Mouse (Mus musculus) adrenal gland, postnatal 36 days (tissue): ENCODE measurements around the gene H2-T3. TPM values are rescaled to one million over a fixed set of nuclear protein-coding genes. Genes with fewer than 3 reads are reported as not detected.
"Not testable (repeated sequence)": the region's sequence is repeated elsewhere in the genome, so short reads cannot be mapped to it uniquely, and the experiment has no call there.

Experiments
- DNase-seq, 2 experiments: peaks; one replicate each; pipeline ENCODE4 v3.0.0; 2021; ENCODE audit warnings: mixed read lengths in 1 of 2
- long read RNA-seq, 2 experiments: library from polyadenylated mRNA; stranded (forward); transcript quantifications; one replicate each; pipeline ENCODE4 v2.0.0; 2021; ENCODE audit warnings: borderline sequencing depth in 2 of 2
- total RNA-seq, 2 experiments: library from RNA; stranded (reverse); gene quantifications; 2 replicates each; pipeline ENCODE4 v1.2.3; 2021

The H2-T3 gene
- not detected for total RNA-seq
- long read RNA-seq, experiment 1: 0 reads
- long read RNA-seq, experiment 2: 0 reads

GRCm38 (mm10) chr17:36190169-36190507 is at the start of gene H2-T3:
Gene H2-T3 (minus strand): TSS chr17:36190287.
- no peak for DNase-seq

GRCm38 (mm10) chr17:36237321-36237921 is 47.3 kb upstream of the H2-T3 start:
- DNase-seq: peak; percentile 37 to 47

- not testable (repeated sequence) for DNase-seq
Measured at GRCm38 (mm10) chr17:36235300-36235699, 45.2 kb upstream of the H2-T3 start.

DNA sequence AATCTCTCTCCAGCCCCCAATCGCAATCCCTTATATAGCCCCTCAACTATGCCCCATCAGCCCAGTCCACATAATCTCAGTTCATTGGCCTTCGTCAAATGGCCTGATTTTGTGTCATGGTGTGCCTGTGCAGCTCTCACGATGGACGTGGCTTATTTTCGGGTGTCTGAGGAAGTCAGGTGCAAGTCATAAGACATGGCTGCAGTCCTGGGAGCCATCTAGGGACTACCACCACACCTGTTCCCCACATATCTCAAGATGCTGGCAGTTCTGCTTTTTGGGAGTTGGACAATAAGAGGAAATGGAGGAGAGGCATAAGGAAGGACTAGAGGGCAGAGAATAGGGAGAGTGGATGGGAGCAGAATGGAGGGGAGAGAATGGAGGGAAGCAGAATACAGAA is 43.5 kb upstream of the H2-T3 start:
- DNase-seq: no peak

DNA sequence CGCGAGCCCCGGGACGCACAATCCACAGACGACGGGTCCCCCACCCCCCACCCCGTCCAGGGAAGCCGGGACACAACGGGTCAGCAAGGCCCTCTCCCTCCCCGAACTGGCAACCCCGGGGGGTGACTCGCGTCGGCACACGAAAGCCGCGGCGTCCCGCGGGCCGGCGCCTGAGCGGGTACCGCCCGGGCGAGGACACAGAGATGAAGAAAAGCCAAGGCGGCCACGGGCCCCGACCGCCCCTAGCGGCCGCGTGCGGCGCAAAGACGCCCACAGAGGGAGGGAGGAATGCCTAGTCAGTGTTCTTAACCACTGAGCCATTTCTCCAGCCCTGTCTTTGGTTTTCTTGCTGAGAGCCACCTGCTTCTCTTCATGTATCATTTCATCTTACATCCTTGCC is 41.2 kb upstream of the H2-T3 start:
- DNase-seq: peak; percentile 83 to 88

- no peak for DNase-seq
Measured at GRCm38 (mm10) chr17:36229046-36229445, 39.0 kb upstream of the H2-T3 start.

- DNase-seq: no peak
Measured at GRCm38 (mm10) chr17:36226921-36227320, 36.8 kb upstream of the H2-T3 start.

- no peak for DNase-seq
Measured at GRCm38 (mm10) chr17:36225231-36225824, 35.2 kb upstream of the H2-T3 start.

DNA sequence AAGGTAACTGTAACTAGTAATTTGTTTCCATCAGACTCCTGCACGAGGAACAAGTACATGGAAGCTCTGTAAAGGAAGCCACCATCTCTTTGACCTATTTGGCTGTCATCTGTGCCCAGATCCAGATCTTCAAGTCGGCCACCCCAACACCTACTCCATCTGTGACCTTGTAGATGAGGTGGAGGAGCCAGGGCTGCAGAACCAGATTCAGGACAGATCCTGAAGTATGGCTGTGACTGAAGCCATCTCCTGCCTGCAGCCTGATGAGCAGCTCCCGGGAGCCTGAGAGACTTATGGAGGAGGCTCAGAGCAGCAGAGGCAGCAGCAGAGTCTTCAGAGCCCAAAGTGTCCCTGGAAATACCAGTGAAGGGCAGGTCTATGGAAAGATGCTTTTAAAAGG is 34.4 kb upstream of the H2-T3 start:
- no peak for DNase-seq

GRCm38 (mm10) chr17:36218594-36219155 is 28.6 kb upstream of the H2-T3 start:
- no peak for DNase-seq

DNA sequence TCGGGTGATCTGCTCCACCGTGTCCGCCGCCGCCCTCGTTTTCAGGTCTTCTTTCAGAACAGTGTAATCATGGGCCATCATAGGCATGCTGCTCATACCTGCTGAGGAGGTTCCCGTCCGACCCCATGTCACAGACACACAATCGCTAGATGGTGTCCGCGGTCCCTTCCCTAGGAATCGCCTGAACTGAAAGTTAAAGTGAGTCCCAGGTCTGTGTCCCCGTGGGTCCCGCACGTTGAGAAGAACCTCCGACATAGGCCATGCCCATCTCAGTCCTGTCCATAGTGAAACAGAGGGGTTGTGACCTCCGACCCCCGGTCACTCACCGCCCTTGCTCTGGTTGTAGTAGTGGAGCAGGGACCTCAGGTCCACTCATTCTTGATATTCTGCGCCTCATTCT is 25.5 kb upstream of the H2-T3 start:
- no peak for DNase-seq

DNA sequence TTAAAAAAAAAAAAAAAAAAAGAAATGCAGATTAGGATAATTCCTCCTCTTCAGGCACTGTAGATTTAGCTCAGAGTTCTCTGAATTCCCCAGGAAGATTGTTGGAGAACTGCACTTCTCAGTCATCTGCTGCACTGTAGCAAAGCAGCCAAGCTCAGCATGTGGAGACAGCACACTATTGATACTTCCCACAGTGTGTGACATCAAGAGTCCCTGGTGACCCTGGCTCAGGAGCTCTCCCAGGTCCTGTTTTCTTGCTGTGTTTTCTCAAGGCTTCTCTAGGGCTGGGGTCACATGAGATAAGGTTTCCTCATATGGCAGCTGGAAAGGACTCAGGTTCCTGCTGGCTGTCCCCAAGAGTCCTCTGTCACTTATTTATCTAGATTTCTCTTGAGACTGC is 16.8 kb upstream of the H2-T3 start:
- DNase-seq: no peak

DNA sequence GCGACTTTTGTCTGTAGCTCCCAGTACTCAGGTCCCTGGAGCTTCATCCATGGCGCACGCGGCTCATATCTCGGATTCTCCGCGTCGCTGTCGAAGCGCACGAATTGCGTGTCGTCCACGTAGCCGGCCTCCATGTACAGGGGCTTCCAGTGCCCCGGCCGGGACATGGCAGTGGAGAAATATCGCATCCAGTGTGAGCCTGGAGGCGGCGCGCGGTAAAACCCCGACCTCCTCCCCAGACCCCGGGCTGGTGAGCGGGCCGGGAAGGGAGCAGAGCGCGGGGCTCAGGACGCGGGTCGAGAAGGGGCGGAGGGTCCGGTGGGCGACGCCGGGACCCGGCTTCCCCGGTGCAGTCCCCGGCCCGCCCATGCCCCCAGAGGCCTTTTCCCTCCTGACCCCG is 15.8 kb upstream of the H2-T3 start:
- DNase-seq: peak in 1 of 2 experiments; percentile 15

DNA sequence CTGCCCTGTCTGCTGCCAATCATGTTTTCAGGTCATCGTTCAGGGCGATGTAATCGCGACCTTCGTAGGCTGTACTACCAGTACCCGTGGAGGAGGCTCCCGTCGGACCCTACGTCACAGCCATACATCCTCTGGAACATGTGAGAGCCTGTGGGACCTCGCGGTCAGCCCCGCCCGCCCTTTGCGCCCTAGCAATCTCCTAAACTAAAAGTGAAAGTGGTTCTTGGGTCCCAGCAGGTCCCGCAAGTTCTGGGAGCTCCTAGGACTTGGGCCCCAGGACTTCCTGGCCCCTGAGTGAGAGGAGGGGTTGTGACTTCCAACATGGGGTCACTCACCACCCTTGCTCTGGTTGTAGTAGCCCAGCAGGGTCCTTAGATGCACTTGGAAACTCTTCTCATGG is 15.4 kb upstream of the H2-T3 start:
- DNase-seq: peak; percentile 30 to 45

- DNase-seq: no peak
Measured at GRCm38 (mm10) chr17:36201851-36202250, 11.8 kb upstream of the H2-T3 start.

- peak; percentile 14 to 31 for DNase-seq
Measured at GRCm38 (mm10) chr17:36198317-36198716, 8.2 kb upstream of the H2-T3 start.

GRCm38 (mm10) chr17:36194471-36194870 is 4.4 kb upstream of the H2-T3 start:
- no peak for DNase-seq

DNA sequence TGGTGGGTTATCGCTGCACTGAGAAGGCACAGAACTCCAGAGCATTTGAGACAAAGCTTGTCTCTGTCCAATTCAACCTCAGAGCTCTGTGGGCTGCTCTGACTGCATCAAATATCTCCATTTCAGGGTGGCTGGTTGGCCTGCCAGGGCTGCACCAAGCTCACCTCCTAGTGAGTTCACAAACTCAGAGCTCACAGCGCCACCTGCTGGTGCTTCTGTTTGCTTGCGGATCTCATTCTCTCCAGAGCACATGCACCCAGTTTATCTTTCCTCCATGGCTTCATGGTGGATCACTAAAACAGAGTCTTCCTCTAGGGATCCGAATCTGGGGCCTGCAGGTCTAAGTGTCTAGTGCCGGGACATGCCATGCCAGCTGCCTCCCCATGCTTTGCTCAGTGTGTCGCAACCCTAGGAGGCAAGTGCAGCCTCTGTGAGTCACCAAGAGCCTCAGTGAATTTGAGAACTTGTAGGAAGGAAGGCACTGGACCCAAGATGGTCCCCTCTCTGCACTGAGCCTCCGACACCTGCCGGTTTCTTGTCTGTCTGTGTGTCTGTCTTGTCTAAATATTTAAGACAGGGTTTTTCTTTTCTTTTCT is 3.6 kb upstream of the H2-T3 start:
- peak; percentile 66 to 79 for DNase-seq

DNA sequence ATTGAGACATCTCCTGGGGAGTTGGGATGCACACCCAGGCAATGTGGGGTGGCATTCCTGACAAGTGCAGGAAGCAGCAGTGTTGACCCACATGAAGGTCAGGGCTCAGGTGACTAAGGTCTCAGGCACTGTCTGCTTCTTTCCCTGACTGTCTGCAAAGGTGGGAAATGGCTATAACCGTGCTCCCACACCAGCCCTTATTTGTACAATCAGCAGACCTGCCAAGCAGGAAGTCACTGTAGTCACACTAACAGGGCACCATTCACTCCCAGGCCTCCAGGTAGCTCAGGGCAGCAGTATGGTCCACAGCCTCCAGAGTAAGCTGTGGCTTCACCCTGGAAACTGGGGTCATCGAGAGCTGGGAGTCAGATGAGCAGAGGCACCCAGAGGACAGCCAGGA is 2.3 kb upstream of the H2-T3 start:
- DNase-seq: no peak

DNA sequence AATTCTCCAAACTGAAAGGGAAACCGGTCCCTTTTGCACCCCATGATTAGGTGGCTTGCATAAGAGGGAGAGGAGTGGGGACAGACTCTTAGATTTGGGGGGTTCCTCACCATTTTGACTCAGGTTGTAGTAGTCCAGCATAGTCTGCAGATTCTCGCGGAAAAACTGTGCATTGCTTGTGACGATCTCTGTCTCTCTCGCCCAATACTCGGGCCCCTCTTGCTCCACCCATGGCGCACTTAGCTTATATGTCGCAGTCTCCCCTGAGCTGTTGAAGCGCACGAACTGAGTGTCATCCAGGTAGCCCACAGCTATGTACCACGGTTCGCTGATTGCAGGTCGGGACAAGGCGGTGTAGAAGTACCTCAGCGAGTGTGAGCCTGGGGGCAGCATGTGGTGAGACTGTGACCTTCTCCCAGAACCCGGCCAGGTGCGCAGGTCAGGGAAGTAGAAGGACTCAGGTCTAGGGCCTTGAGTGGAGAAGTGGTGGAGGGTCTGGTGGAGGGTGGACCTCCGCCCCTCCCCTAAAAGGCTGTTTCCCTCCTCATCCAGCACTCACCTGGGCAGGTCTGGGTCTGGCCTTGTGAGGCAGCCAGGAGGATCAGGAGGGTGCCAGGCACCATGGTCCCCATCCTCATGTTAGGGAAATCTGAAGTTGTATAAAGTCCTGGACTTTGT is 457 bp downstream of the H2-T3 start:
- DNase-seq: no peak

GRCm38 (mm10) chr17:36187540-36187939 is 2.5 kb downstream of the H2-T3 start:
- no peak for DNase-seq

DNA sequence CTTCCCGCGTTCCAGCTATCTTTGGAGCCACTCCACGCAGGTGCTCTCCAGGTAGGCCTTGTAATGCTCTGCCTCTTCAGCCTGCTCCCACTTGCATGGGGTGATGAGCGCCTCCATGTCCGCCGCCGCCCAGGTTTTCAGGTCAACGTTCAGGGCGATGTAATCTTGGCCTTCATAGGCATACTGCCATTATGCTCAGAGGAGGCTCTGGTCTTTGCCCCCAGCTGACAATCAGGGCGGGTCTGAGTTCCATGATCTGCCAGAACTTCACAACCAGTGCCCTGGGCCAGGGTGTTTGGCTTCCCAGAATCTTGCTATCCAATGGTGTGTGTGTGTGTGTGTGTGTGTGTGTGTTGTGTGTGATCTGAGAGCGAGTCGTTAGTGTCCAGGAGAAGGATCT is 7.9 kb downstream of the H2-T3 start:
- no peak for DNase-seq

GRCm38 (mm10) chr17:36179446-36179845 is 10.6 kb downstream of the H2-T3 start:
- DNase-seq: not testable (repeated sequence)
